In genomic region chr13:45005861-45006260, GRCm38 (mm10) we compare ENCODE assay signal across 10 mouse cellular contexts. TPM values are rescaled to one million over a fixed set of nuclear protein-coding genes. Genes with fewer than 3 reads are reported as not detected.
A peak's percentile ranks its signal among the peaks of the same experiment; 100 is the strongest.
DNase-seq lines count a peak whose midpoint lies in the region; ATAC-seq lines count a peak whose summit lies in the region.
"Had no signal": no experiment of that assay in that cellular context is flagged by ENCODE, and none has a peak within 500 bp of the region (broad histone marks: within the 10 kb centered on the region; RNA-seq: fewer than 3 reads in every experiment).

No protein-coding gene starts in this region.

- no peak overlapping the region for H3K9ac ChIP-seq in neural tube, embryonic 15.5 days (replicated peaks)
- H3K9ac ChIP-seq in forebrain, embryonic 16.5 days (replicated peaks; ENCODE audit: low read depth, low read length) = no peak overlapping the region
- H3K9ac ChIP-seq: embryonic facial prominence, embryonic 13.5 days; limb, embryonic 13.5 days had no signal

- H3K4me1 ChIP-seq in neural tube, embryonic 15.5 days = peaks cover 13% of the 10 kb centered on the region
- peaks cover 42% of the 10 kb centered on the region for H3K4me1 ChIP-seq in embryonic facial prominence, embryonic 10.5 days
- H3K4me1 ChIP-seq in forebrain, embryonic 16.5 days (replicated peaks; ENCODE audit: control insufficient read depth, insufficient read depth, low read length) = peaks cover 11% of the 10 kb centered on the region

- H3K27ac ChIP-seq in neural tube, embryonic 15.5 days (replicated peaks) = no peak overlapping the region
- 0 out of 2 replicates have a peak overlapping the region, but pooled peaks have one; percentile 15 for H3K27ac ChIP-seq in embryonic facial prominence, embryonic 10.5 days (replicated peaks)
- H3K27ac ChIP-seq in forebrain, embryonic 16.5 days (ENCODE audit: low read length) = no peak overlapping the region
- H3K27ac ChIP-seq: embryonic facial prominence, embryonic 13.5 days; limb, embryonic 13.5 days had no signal

- ATAC-seq in neural tube, embryonic 15.5 days (ENCODE audit: low FRiP score) = no peak
- no peak for ATAC-seq in forebrain, embryonic 16.5 days

- no peak overlapping the region for H3K4me2 ChIP-seq in neural tube, embryonic 15.5 days
- no peak overlapping the region for H3K4me2 ChIP-seq in forebrain, embryonic 16.5 days (ENCODE audit: low read length)
- H3K4me2 ChIP-seq: embryonic facial prominence, embryonic 13.5 days; limb, embryonic 13.5 days; midbrain, embryonic 11.5 days had no signal

- no peak overlapping the region for H3K4me3 ChIP-seq in neural tube, embryonic 15.5 days (replicated peaks)
- H3K4me3 ChIP-seq in embryonic facial prominence, embryonic 10.5 days = no peak overlapping the region
- no peak overlapping the region for H3K4me3 ChIP-seq in forebrain, embryonic 16.5 days (replicated peaks; ENCODE audit: low read length)
- H3K4me3 ChIP-seq: embryonic facial prominence, embryonic 13.5 days; limb, embryonic 13.5 days had no signal

- no peaks in the 10 kb centered on the region for H3K36me3 ChIP-seq in neural tube, embryonic 15.5 days
- H3K36me3 ChIP-seq in embryonic facial prominence, embryonic 10.5 days (replicated peaks) = no peaks in the 10 kb centered on the region
- H3K36me3 ChIP-seq in splenic B cell, adult 2 months (ENCODE audit: control insufficient read depth, insufficient read depth, low read length, poor library complexity, severe bottlenecking) = no peaks in the 10 kb centered on the region
- no peaks in the 10 kb centered on the region for H3K36me3 ChIP-seq in forebrain, embryonic 16.5 days (ENCODE audit: control insufficient read depth, insufficient read depth)
- H3K36me3 ChIP-seq: embryonic facial prominence, embryonic 13.5 days; limb, embryonic 13.5 days had no signal

- H3K9me3 ChIP-seq in neural tube, embryonic 15.5 days (replicated peaks) = no peaks in the 10 kb centered on the region
- no peaks in the 10 kb centered on the region for H3K9me3 ChIP-seq in embryonic facial prominence, embryonic 10.5 days
- H3K9me3 ChIP-seq in forebrain, embryonic 16.5 days (ENCODE audit: control insufficient read depth, low read length) = no peaks in the 10 kb centered on the region
- H3K9me3 ChIP-seq: embryonic facial prominence, embryonic 13.5 days; limb, embryonic 13.5 days had no signal

- peak; percentile 28 for DNase-seq in neural tube, embryonic 10.5 days (ENCODE audit: extremely low spot score, low spot score)
- DNase-seq in embryonic facial prominence, embryonic 10.5 days (ENCODE audit: low spot score) = peak; percentile 55
- DNase-seq in kidney, postnatal 10 days = peak; percentile 67
- peak; percentile 84 for DNase-seq in splenic B cell, adult 2 months (ENCODE audit: low read depth, low spot score)
- no peak for DNase-seq in frontal cortex, adult 2 months (ENCODE audit: extremely low spot score in 1 of 2, low spot score in 1 of 2)

- WGBS in neural tube, embryonic 15.5 days = 82% methylated on average over 7 of the region's 7 CpGs
- 51% methylated on average over 7 of the region's 7 CpGs for WGBS in embryonic facial prominence, embryonic 10.5 days
- 91% methylated on average over 7 of the region's 7 CpGs for whole genome bisulfite sequencing in forebrain, embryonic 16.5 days

- no peaks in the 10 kb centered on the region for H3K27me3 ChIP-seq in neural tube, embryonic 15.5 days (replicated peaks)
- no peaks in the 10 kb centered on the region for H3K27me3 ChIP-seq in embryonic facial prominence, embryonic 10.5 days (replicated peaks; ENCODE audit: low read depth, poor library complexity, severe bottlenecking)
- no peaks in the 10 kb centered on the region for H3K27me3 ChIP-seq in splenic B cell, adult 2 months (ENCODE audit: control insufficient read depth, insufficient read depth, low read length, poor library complexity, severe bottlenecking)
- no peaks in the 10 kb centered on the region for H3K27me3 ChIP-seq in forebrain, embryonic 16.5 days (replicated peaks; ENCODE audit: control insufficient read depth, insufficient read depth, low read length)
- H3K27me3 ChIP-seq: embryonic facial prominence, embryonic 13.5 days; limb, embryonic 13.5 days had no signal

RNA-seq across cellular contexts. Expression of gene Dtnbp1, which starts 3.9 kb away (rescaled TPM):
- polyA plus RNA-seq in neural tube, embryonic 15.5 days (2015; fragmentation: Nextera tagmentation; extraction: Ambion mirVana) = 136 and 139 TPM in 2 replicates
- polyA plus RNA-seq in embryonic facial prominence, embryonic 10.5 days (2016; fragmentation: Nextera tagmentation; extraction: Ambion mirVana) = 85.8 and 86.3 TPM in 2 replicates
- polyA plus RNA-seq in forebrain, embryonic 16.5 days (2015; fragmentation: Nextera tagmentation; extraction: Ambion mirVana) = 95.1 and 118 TPM in 2 replicates
- polyA plus RNA-seq in frontal cortex, adult 2 months (2012; rRNA removed) = 123 and 141 TPM in 2 replicates

Comparison
In these comparisons a context has a peak if more than half of its experiments do, and no peak if none do; other contexts are left out.
1. DNase-seq: peak in neural tube, embryonic 10.5 days (single experiment), embryonic facial prominence, embryonic 10.5 days (single experiment), kidney, postnatal 10 days (single experiment) and splenic B cell, adult 2 months (single experiment); none in frontal cortex, adult 2 months (0 of 2).